Mouse (Mus musculus): ENCODE data around the gene Gnb1l.

Gnb1l gene

GRCm38 (mm10) chr16:18587847-18588737, 89.6 kb downstream of the Gnb1l start:
- no peak for DNase-seq (ENCODE audit: low spot score)

DNA sequence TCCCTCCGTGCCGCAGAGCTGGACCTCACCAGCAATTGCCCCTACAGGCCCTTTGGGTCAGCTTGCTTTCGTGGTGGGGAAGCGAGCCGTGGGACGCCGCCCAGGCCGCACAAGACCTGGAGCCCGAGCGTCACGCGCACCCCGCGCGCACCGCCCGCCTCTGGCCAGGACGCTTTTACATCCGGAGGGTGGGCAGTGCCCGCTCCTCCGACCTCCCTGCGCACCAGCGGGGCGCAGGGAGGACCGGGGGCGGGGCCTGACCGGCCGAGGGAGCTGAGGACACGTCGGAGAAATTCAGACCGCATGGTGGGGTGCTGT, 90.2 kb downstream of the Gnb1l start:
- DNase-seq (ENCODE audit: low spot score), result no peak

GRCm38 (mm10) chr16:18589080-18589621, 90.6 kb downstream of the Gnb1l start:
- DNase-seq (ENCODE audit: low spot score), result no peak

GRCm38 (mm10) chr16:18589804-18590790, 91.6 kb downstream of the Gnb1l start, which contains the start of gene Tbx1:
Gene Tbx1 (minus strand): TSS chr16:18590671.
- no peak for DNase-seq (ENCODE audit: low spot score)

GRCm38 (mm10) chr16:18591047-18592018, 92.8 kb downstream of the Gnb1l start:
- DNase-seq (ENCODE audit: low spot score), result no peak

DNA sequence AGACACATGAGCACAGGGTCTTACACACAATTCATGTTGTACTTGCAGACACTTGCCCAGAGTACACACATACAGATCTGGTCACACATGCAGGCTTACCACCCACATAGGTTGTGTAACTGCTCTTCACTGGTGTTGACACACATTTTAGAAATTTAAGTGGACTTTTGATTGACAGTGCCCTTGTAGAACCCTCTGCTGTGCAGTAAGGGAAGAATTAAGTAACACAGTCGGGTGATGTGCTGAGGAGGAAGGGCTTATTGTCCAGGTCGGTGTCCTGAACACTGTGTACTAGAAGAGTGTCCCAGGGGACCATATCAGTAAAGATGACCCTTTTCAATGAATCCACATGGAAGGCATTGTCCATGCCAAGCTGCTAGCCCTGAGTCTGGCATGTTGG, 95.4 kb downstream of the Gnb1l start:
- DNase-seq (ENCODE audit: low spot score), result no peak

- DNase-seq (ENCODE audit: low spot score), result no peak
Observed at GRCm38 (mm10) chr16:18596255-18596654, 97.7 kb downstream of the Gnb1l start.

DNA sequence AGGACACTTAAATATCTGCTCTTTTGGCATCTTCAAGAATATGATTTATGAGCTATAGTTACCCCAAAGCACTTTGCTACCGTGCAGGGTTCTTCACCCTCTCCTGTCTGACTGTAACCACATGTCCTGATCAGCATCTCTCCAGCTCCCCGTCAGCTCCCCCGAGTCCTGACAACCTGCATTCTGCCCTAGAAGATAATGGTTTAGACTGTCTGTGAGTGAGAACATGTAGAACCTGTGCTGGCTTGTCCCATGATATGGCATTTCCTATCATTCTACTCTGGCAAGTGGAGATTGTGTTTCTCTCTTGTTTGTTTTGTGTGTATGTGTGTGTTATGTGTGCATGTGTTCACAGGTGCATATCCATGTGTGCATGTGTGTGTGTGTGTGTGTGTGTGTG, 99.5 kb downstream of the Gnb1l start:
- DNase-seq (ENCODE audit: low spot score), result no peak

DNA sequence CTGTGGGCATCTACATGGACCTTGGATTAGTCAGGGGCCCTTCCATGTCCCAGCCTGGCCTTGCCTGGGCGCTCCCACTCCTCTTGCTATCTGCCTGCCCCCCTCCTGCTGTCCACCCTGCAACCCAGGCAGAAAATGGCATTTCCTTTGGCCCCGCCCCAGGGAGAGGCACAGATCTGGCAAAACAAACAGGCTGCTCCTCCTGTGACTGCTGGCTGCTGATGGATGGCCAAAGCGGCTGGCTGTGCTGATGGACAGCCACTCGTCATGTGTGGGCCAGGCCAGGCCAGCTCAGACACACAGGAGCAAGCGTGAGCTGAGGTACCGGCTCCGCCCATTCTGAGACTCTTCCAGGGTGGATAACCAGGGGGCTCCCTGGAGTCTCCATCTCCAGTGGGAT, 102.9 kb downstream of the Gnb1l start:
- no peak for DNase-seq (ENCODE audit: low spot score)

DNA sequence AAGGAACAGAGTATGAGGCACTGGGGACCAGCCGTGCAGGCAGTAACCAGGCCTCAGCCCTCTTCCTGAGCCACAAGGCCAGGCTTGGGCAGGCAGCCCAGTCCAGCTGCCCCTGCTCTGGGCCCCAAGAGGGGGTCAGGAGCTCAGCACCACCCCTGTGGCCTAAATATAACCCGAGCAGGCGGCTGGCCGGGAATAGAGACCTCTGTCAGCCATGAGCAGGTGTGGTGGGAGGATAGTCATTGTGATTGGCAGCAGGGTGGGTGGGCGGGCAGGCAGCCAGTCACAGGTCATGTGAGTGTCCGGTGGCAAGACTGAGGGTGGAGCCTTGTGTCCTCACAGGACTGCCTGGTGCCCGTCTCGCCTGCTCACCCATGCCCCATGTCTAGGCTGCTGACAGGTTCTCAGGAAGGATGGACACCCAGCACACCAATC, 105.8 kb downstream of the Gnb1l start:
- DNase-seq (ENCODE audit: low spot score), result no peak

GRCm38 (mm10) chr16:18605705-18606104, 107.2 kb downstream of the Gnb1l start:
- DNase-seq (ENCODE audit: low spot score), result no peak

GRCm38 (mm10) chr16:18608226-18608625, 109.7 kb downstream of the Gnb1l start:
- no peak for DNase-seq (ENCODE audit: low spot score)

- no peak for DNase-seq (ENCODE audit: low spot score)
Observed at GRCm38 (mm10) chr16:18609099-18609498, 110.6 kb downstream of the Gnb1l start.

DNA sequence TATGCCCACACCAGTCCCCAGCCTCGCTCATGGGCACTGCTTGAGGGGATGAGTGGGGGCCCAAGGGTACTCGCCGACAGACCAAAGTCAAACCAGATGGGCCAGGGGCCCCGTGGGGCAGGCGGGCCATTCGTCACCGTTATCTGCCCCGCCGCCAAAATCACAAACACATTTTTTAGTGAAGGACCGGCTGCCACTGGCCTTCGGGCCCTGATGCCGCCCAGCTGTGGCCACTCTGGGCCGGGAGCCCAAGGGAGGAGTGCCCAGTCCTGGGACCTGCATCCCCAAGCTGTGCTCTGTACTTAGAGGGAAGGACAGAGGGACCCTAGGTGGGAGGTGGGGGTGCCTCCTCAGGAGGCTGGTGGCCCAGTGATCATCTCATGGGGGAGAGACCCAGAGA, 113.2 kb downstream of the Gnb1l start:
- DNase-seq (ENCODE audit: low spot score), result no peak

GRCm38 (mm10) chr16:18613301-18613700, 114.8 kb downstream of the Gnb1l start:
- DNase-seq (ENCODE audit: low spot score), result no peak

Measured in urinary bladder, postnatal 10 days (tissue).